Comparison of ENCODE assay signal across 14 mouse cellular contexts in genomic region chr4:53591941-53592340, GRCm38 (mm10). TPM values are rescaled to one million over a fixed set of nuclear protein-coding genes. Genes with fewer than 3 reads are reported as not detected.
A peak's percentile ranks its signal among the peaks of the same experiment; 100 is the strongest.
DNase-seq lines count a peak whose midpoint lies in the region; ATAC-seq and TF ChIP-seq lines count a peak whose summit lies in the region.
"Had no signal": no experiment of that assay in that cellular context is flagged by ENCODE, and none has a peak within 500 bp of the region (broad histone marks: within the 10 kb centered on the region; RNA-seq: fewer than 3 reads in every experiment).

No protein-coding gene starts in this region.

- H3K36me3 ChIP-seq in forebrain, postnatal 0 days (ENCODE audit: insufficient read depth) = no peaks in the 10 kb centered on the region
- H3K36me3 ChIP-seq in forebrain, embryonic 12.5 days (replicated peaks) = no peaks in the 10 kb centered on the region
- no peaks in the 10 kb centered on the region for H3K36me3 ChIP-seq in liver, adult 2 months (ENCODE audit: control insufficient read depth, insufficient read depth, low read length)
- no peaks in the 10 kb centered on the region for H3K36me3 ChIP-seq in liver, embryonic 11.5 days (ENCODE audit: control insufficient read depth, insufficient read depth, low read length)
- peaks cover 5% of the 10 kb centered on the region for H3K36me3 ChIP-seq in heart, adult 2 months (ENCODE audit: control insufficient read depth, insufficient read depth, low read length)
- H3K36me3 ChIP-seq in kidney, postnatal 0 days (ENCODE audit: insufficient read depth, low read length) = no peaks in the 10 kb centered on the region
- H3K36me3 ChIP-seq: limb, embryonic 15.5 days had no signal

- 0 out of 2 replicates have a peak, but pooled peaks have one; percentile 30 for ATAC-seq in forebrain, postnatal 0 days
- no peak for ATAC-seq in forebrain, embryonic 12.5 days (ENCODE audit: low FRiP score)
- no peak for ATAC-seq in liver, embryonic 11.5 days (replicated peaks; ENCODE audit: low FRiP score)
- no peak for ATAC-seq in kidney, postnatal 0 days (replicated peaks; ENCODE audit: low FRiP score, low read depth)

- WGBS in forebrain, postnatal 0 days = 63% methylated on average over 8 of the region's 8 CpGs
- WGBS in forebrain, embryonic 12.5 days = 88% methylated on average over 8 of the region's 8 CpGs
- WGBS in liver, adult 2 months = 74% methylated on average over 8 of the region's 8 CpGs
- WGBS in liver, embryonic 11.5 days = 63% methylated on average over 8 of the region's 8 CpGs
- 44% methylated on average over 8 of the region's 8 CpGs for WGBS in heart, adult 2 months
- WGBS in kidney, postnatal 0 days = 82% methylated on average over 8 of the region's 8 CpGs

- H3K4me1 ChIP-seq in forebrain, postnatal 0 days (ENCODE audit: insufficient read depth) = no peaks in the 10 kb centered on the region
- peaks cover 16% of the 10 kb centered on the region for H3K4me1 ChIP-seq in forebrain, embryonic 12.5 days
- peaks cover 12% of the 10 kb centered on the region; the same call in 1 of the 2 replicates for H3K4me1 ChIP-seq in liver, adult 2 months (ENCODE audit: control insufficient read depth, insufficient read depth, low read length)
- no peaks in the 10 kb centered on the region for H3K4me1 ChIP-seq in liver, embryonic 11.5 days (replicated peaks; ENCODE audit: control insufficient read depth, insufficient read depth, low read length)
- peaks cover 17% of the 10 kb centered on the region for H3K4me1 ChIP-seq in heart, adult 2 months (ENCODE audit: control insufficient read depth, insufficient read depth, low read length)
- H3K4me1 ChIP-seq in kidney, postnatal 0 days (replicated peaks; ENCODE audit: insufficient read depth, low read length) = no peaks in the 10 kb centered on the region; the same call in 1 of the 2 replicates
- H3K4me1 ChIP-seq: limb, embryonic 15.5 days had no signal

- no peak for TF ChIP-seq EP300 in heart, adult 2 months (IDR thresholded peaks at IDR 0.05; ENCODE audit: insufficient read depth, low read depth, low read length)

- H3K9ac ChIP-seq in forebrain, postnatal 0 days = no peak overlapping the region
- no peak overlapping the region for H3K9ac ChIP-seq in forebrain, embryonic 12.5 days
- no peak overlapping the region for H3K9ac ChIP-seq in liver, adult 2 months (ENCODE audit: low read depth, low read length)
- H3K9ac ChIP-seq in liver, embryonic 11.5 days (ENCODE audit: low read depth, low read length) = no peak overlapping the region
- H3K9ac ChIP-seq in heart, adult 2 months (ENCODE audit: low read depth, low read length) = no peak overlapping the region
- no peak overlapping the region for H3K9ac ChIP-seq in kidney, postnatal 0 days (ENCODE audit: low read depth, low read length)
- H3K9ac ChIP-seq: limb, embryonic 15.5 days had no signal

- H3K4me3 ChIP-seq in forebrain, postnatal 0 days (ENCODE audit: low read depth, low read length) = no peak overlapping the region
- H3K4me3 ChIP-seq in forebrain, embryonic 12.5 days (replicated peaks) = no peak overlapping the region
- no peak overlapping the region for H3K4me3 ChIP-seq in liver, adult 2 months (ENCODE audit: insufficient read depth, low read depth, low read length)
- H3K4me3 ChIP-seq in liver, embryonic 11.5 days (ENCODE audit: low read depth, low read length) = no peak overlapping the region
- peak overlapping the region; percentile 2; the same call in 1 of the 2 replicates for H3K4me3 ChIP-seq in heart, adult 2 months
- H3K4me3 ChIP-seq in kidney, postnatal 0 days (replicated peaks; ENCODE audit: low read depth, low read length) = no peak overlapping the region
- H3K4me3 ChIP-seq: limb, embryonic 15.5 days; myocyte had no signal

- intact Hi-C loops in heart, adult 2 months (cut with DNase I) = loop anchor here (1.0 to 10.0 kb wide), 2 partner anchors 152 to 557 kb away; partner anchors contain the start of gene Slc44a1

- no peak for TF ChIP-seq POLR2A in liver, adult 2 months (IDR thresholded peaks at IDR 0.05; ENCODE audit: extremely low read depth, insufficient read depth, low read length)
- TF ChIP-seq POLR2A in heart, adult 2 months (IDR thresholded peaks at IDR 0.05; ENCODE audit: insufficient read depth, low read depth, low read length) = peak; percentile 50

- peak; percentile 12 for DNase-seq in forebrain, postnatal 0 days
- no peak for DNase-seq in liver, adult 2 months (ENCODE audit: extremely low read depth, low read depth, low spot score)
- no peak for DNase-seq in liver, embryonic 11.5 days (ENCODE audit: low spot score)
- DNase-seq in heart, adult 2 months = peak; percentile 47 to 53
- DNase-seq in kidney, postnatal 0 days (ENCODE audit: low spot score) = no peak
- DNase-seq in thymus, postnatal 10 days (ENCODE audit: low spot score in 2 of 2) = no peak
- no peak for DNase-seq in urinary bladder, postnatal 14 days (ENCODE audit: low spot score)
- DNase-seq: B cell, adult 2 months; gastrocnemius, postnatal 10 days; layer of hippocampus, postnatal 36 days had no signal

- TF ChIP-seq CTCF in forebrain, postnatal 0 days (IDR thresholded peaks at IDR 0.05; ENCODE audit: low read depth) = no peak
- TF ChIP-seq CTCF in liver, adult 2 months (IDR thresholded peaks at IDR 0.05; ENCODE audit: low read depth, low read length) = no peak
- TF ChIP-seq CTCF in heart, adult 2 months (IDR thresholded peaks at IDR 0.05) = no peak
- no peak for TF ChIP-seq CTCF in kidney, postnatal 0 days (IDR thresholded peaks at IDR 0.05; ENCODE audit: low read depth)

- H3K4me2 ChIP-seq in forebrain, postnatal 0 days (ENCODE audit: low read depth) = no peak overlapping the region
- H3K4me2 ChIP-seq in forebrain, embryonic 12.5 days = no peak overlapping the region
- H3K4me2 ChIP-seq in liver, embryonic 11.5 days = no peak overlapping the region
- no peak overlapping the region for H3K4me2 ChIP-seq in kidney, postnatal 0 days (ENCODE audit: low read length)
- H3K4me2 ChIP-seq: limb, embryonic 15.5 days had no signal

- no peaks in the 10 kb centered on the region for H3K79me2 ChIP-seq in liver, adult 2 months (ENCODE audit: control insufficient read depth, insufficient read depth, low read length)
- H3K79me2 ChIP-seq in heart, adult 2 months (replicated peaks; ENCODE audit: control insufficient read depth, insufficient read depth, low read length) = no peaks in the 10 kb centered on the region

- H3K27ac ChIP-seq in forebrain, postnatal 0 days (ENCODE audit: low read depth, low read length) = no peak overlapping the region
- no peak overlapping the region for H3K27ac ChIP-seq in forebrain, embryonic 12.5 days
- H3K27ac ChIP-seq in liver, adult 2 months (replicated peaks; ENCODE audit: insufficient read depth, low read depth, low read length) = peak overlapping the region; percentile 65
- H3K27ac ChIP-seq in liver, embryonic 11.5 days (ENCODE audit: low read depth, low read length) = no peak overlapping the region
- H3K27ac ChIP-seq in heart, adult 2 months = peak overlapping the region; percentile 80
- peak overlapping the region; percentile 47; the same call in 1 of the 2 replicates for H3K27ac ChIP-seq in kidney, postnatal 0 days
- H3K27ac ChIP-seq: limb, embryonic 15.5 days had no signal

- no peaks in the 10 kb centered on the region for H3K9me3 ChIP-seq in forebrain, postnatal 0 days (ENCODE audit: low read length)
- no peaks in the 10 kb centered on the region for H3K9me3 ChIP-seq in forebrain, embryonic 12.5 days
- H3K9me3 ChIP-seq in liver, embryonic 11.5 days (ENCODE audit: control insufficient read depth, low read length) = no peaks in the 10 kb centered on the region
- no peaks in the 10 kb centered on the region for H3K9me3 ChIP-seq in kidney, postnatal 0 days (replicated peaks; ENCODE audit: low read length)
- H3K9me3 ChIP-seq: limb, embryonic 15.5 days had no signal

- H3K27me3 ChIP-seq in forebrain, postnatal 0 days (ENCODE audit: insufficient read depth, low read length) = no peaks in the 10 kb centered on the region
- no peaks in the 10 kb centered on the region for H3K27me3 ChIP-seq in forebrain, embryonic 12.5 days
- H3K27me3 ChIP-seq in liver, adult 2 months (ENCODE audit: control insufficient read depth, insufficient read depth, low read length) = no peaks in the 10 kb centered on the region
- no peaks in the 10 kb centered on the region for H3K27me3 ChIP-seq in liver, embryonic 11.5 days (replicated peaks; ENCODE audit: control insufficient read depth, insufficient read depth, low read length)
- H3K27me3 ChIP-seq in heart, adult 2 months (ENCODE audit: control insufficient read depth, insufficient read depth, low read length) = no peaks in the 10 kb centered on the region
- H3K27me3 ChIP-seq in kidney, postnatal 0 days (ENCODE audit: insufficient read depth, low read length) = no peaks in the 10 kb centered on the region
- H3K27me3 ChIP-seq: limb, embryonic 15.5 days had no signal

RNA-seq across cellular contexts. Expression of gene Fsd1l, which starts 39.3 kb away (rescaled TPM):
- total RNA-seq in forebrain, postnatal 0 days (2014; rRNA removed) = 45.2 and 48.8 TPM in 2 replicates
- 10.3 and 17.9 TPM in 2 replicates for polyA plus RNA-seq in forebrain, postnatal 0 days (2015; fragmentation: Nextera tagmentation; extraction: Ambion mirVana)
- polyA plus RNA-seq in forebrain, embryonic 12.5 days (2016; fragmentation: Nextera tagmentation; extraction: Ambion mirVana) = 47.2 and 52.2 TPM in 2 replicates
- 0.54 and 0.74 TPM in 2 replicates for total RNA-seq in liver, adult 2 months (2014; rRNA removed)
- 0.02 and 0.05 TPM in 2 replicates for polyA plus RNA-seq in liver, adult 2 months (2012; rRNA removed)
- polyA plus RNA-seq in liver, embryonic 11.5 days (2014; fragmentation: Nextera tagmentation; extraction: Ambion mirVana) = 2.7 and 3.7 TPM in 2 replicates
- total RNA-seq in heart, adult 2 months (2021) = 10 to 100 TPM; 48.7 to 48.9 TPM
- 5.8 and 15.8 TPM in 2 replicates for polyA plus RNA-seq in heart, adult 2 months (2012; rRNA removed)
- 5.0 and 6.2 TPM in 2 replicates for polyA plus RNA-seq in kidney, postnatal 0 days (2015; fragmentation: Nextera tagmentation; extraction: Ambion mirVana)
- total RNA-seq: MEL had no signal

Comparison
In these comparisons a context has a peak if more than half of its experiments do, and no peak if none do; other contexts are left out.
1. H3K27ac ChIP-seq: peak in liver, adult 2 months (single experiment), heart, adult 2 months (single experiment) and kidney, postnatal 0 days (single experiment); none in forebrain, postnatal 0 days (single experiment), forebrain, embryonic 12.5 days (single experiment) and liver, embryonic 11.5 days (single experiment).
2. DNase-seq: peak in forebrain, postnatal 0 days (single experiment) and heart, adult 2 months (2 of 2); none in liver, adult 2 months (single experiment), liver, embryonic 11.5 days (single experiment), kidney, postnatal 0 days (single experiment), thymus, postnatal 10 days (0 of 2) and urinary bladder, postnatal 14 days (single experiment).